33 mouse cellular contexts compared by ENCODE assay signal in genomic region chr1:143484936-143485335, GRCm38 (mm10).
"Had no signal": no experiment of that assay in that cellular context is flagged by ENCODE, and none has a peak within 500 bp of the region (broad histone marks: within the 10 kb centered on the region; RNA-seq: fewer than 3 reads in every experiment).

No protein-coding gene starts in this region.

- H3K4me1 ChIP-seq: heart, embryonic 10.5 days; heart, embryonic 12.5 days; heart, embryonic 13.5 days; heart, embryonic 15.5 days; hindbrain, embryonic 10.5 days; hindbrain, embryonic 12.5 days; hindbrain, embryonic 13.5 days; hindbrain, embryonic 15.5 days; kidney, embryonic 15.5 days had no signal

- H3K4me3 ChIP-seq: heart, embryonic 10.5 days; heart, embryonic 12.5 days; heart, embryonic 13.5 days; heart, embryonic 15.5 days; hindbrain, embryonic 10.5 days; hindbrain, embryonic 12.5 days; hindbrain, embryonic 13.5 days; hindbrain, embryonic 15.5 days; kidney, embryonic 15.5 days; layer of hippocampus, adult 2 months; left cerebral cortex, adult 2 months had no signal

- DNase-seq: heart, postnatal 10 days; heart, postnatal 14 days; heart, postnatal 36 days; heart, postnatal 4 days; kidney, adult 11 months; kidney, adult 18-20 months; kidney, adult 2 months; kidney, adult 8-10 months; kidney, adult 9 months; kidney, postnatal 10 days; kidney, postnatal 14 days; kidney, postnatal 25 days; kidney, postnatal 36 days; kidney, postnatal 4 days; layer of hippocampus, adult 9-11 months; layer of hippocampus, postnatal 36 days had no signal

- H3K4me2 ChIP-seq: heart, embryonic 11.5 days; heart, embryonic 12.5 days; heart, embryonic 13.5 days; heart, embryonic 15.5 days; hindbrain, embryonic 12.5 days; hindbrain, embryonic 13.5 days; hindbrain, embryonic 14.5 days; hindbrain, embryonic 15.5 days; kidney, embryonic 15.5 days had no signal

- H3K27me3 ChIP-seq: heart, embryonic 12.5 days; heart, embryonic 13.5 days; heart, embryonic 15.5 days; hindbrain, embryonic 12.5 days; hindbrain, embryonic 13.5 days; hindbrain, embryonic 15.5 days; kidney, embryonic 15.5 days had no signal

- H3K9ac ChIP-seq: heart, embryonic 12.5 days; heart, embryonic 13.5 days; heart, embryonic 15.5 days; hindbrain, embryonic 12.5 days; hindbrain, embryonic 13.5 days; hindbrain, embryonic 14.5 days; hindbrain, embryonic 15.5 days; kidney, embryonic 15.5 days had no signal

- H3K36me3 ChIP-seq: heart, embryonic 10.5 days; heart, embryonic 12.5 days; heart, embryonic 13.5 days; heart, embryonic 15.5 days; hindbrain, embryonic 10.5 days; hindbrain, embryonic 12.5 days; hindbrain, embryonic 13.5 days; hindbrain, embryonic 15.5 days; kidney, embryonic 15.5 days had no signal

- H3K27ac ChIP-seq: heart, embryonic 10.5 days; heart, embryonic 13.5 days; heart, embryonic 15.5 days; hindbrain, embryonic 10.5 days; hindbrain, embryonic 12.5 days; hindbrain, embryonic 13.5 days; hindbrain, embryonic 14.5 days; hindbrain, embryonic 15.5 days; hindbrain, postnatal 0 days; kidney, embryonic 15.5 days; kidney, postnatal 0 days; layer of hippocampus, adult 2 months; left cerebral cortex, adult 2 months had no signal

- ATAC-seq: hindbrain, embryonic 16.5 days; hindbrain, postnatal 0 days; inflammation-experienced regulatory T-cells, adult 6 months had no signal

- H3K9me3 ChIP-seq: heart, embryonic 10.5 days; heart, embryonic 12.5 days; heart, embryonic 13.5 days; heart, embryonic 15.5 days; hindbrain, embryonic 10.5 days; hindbrain, embryonic 12.5 days; hindbrain, embryonic 13.5 days; hindbrain, embryonic 15.5 days; kidney, embryonic 15.5 days had no signal
